Mouse (Mus musculus) forebrain, embryonic 12.5 days (tissue): ENCODE results near the gene Parp4. TPM values are rescaled to one million over a fixed set of nuclear protein-coding genes. Genes with fewer than 3 reads are reported as not detected.

Experiments
- ATAC-seq: fragments of 200-750 bp; cut with Nextera tagmentation; 2 replicates; pipeline ENCODE4 v1.8.0; 2017; ENCODE audit warnings: moderate TSS enrichment; ENCODE audit not compliant: low FRiP score
- H3K27ac ChIP-seq: fragments of 300-500 bp; sonication (generic); 2 replicates; pipeline ENCODE4 v1.5.1; 2016; ENCODE audit warnings: mild to moderate bottlenecking
- H3K27me3 ChIP-seq: fragments of 300-500 bp; sonication (generic); 2 replicates; pipeline ENCODE4 v1.6.1; 2016; ENCODE audit warnings: mild to moderate bottlenecking
- H3K36me3 ChIP-seq: fragments of 300-500 bp; sonication (generic); replicated peaks from 2 replicates; pipeline ENCODE4 v1.6.1; 2016; ENCODE audit warnings: mild to moderate bottlenecking
- H3K4me1 ChIP-seq: fragments of 300-500 bp; sonication (generic); 2 replicates; pipeline ENCODE4 v1.6.1; 2016
- H3K4me2 ChIP-seq: fragments of 300-500 bp; sonication (generic); 2 replicates; pipeline ENCODE4 v1.6.1; 2016; ENCODE audit warnings: mild to moderate bottlenecking, moderate library complexity
- H3K4me3 ChIP-seq: fragments of 300-500 bp; sonication (generic); replicated peaks from 2 replicates; pipeline ENCODE4 v1.5.1; 2016; ENCODE audit warnings: mild to moderate bottlenecking
- H3K9ac ChIP-seq: fragments of 300-500 bp; sonication (generic); 2 replicates; pipeline ENCODE4 v1.6.1; 2016; ENCODE audit warnings: mild to moderate bottlenecking
- H3K9me3 ChIP-seq: fragments of 300-500 bp; sonication (generic); 2 replicates; pipeline ENCODE4 v1.6.1; 2016
- WGBS: fragments of 180-500 bp; shearing (Covaris S2); methylation state at CpG from one replicate; pipeline ENCODE4 v1.1.7; 2016; 5-methylcytosine and 5-hydroxymethylcytosine counted together
- polyA plus RNA-seq: library from polyadenylated mRNA; unstranded; fragments of >200 nt; fragmentation: Nextera tagmentation; extraction: Ambion mirVana; gene quantifications from 2 replicates; pipeline ENCODE4 v1.2.1, GENCODE M21; 2016

Gene Parp4
- polyA plus RNA-seq, 1 experiment from 2014 or later, result 1.2 TPM

- Histone ChIP-seq H3K4me2 (no peak overlapping the region), H3K36me3 (no peaks in the 10 kb centered on the region), H3K9ac (no peak overlapping the region), H3K4me1 (no peaks in the 10 kb centered on the region), H3K4me3 (no peak overlapping the region), H3K27ac (no peak overlapping the region), H3K9me3 (no peaks in the 10 kb centered on the region), H3K27me3 (no peaks in the 10 kb centered on the region)
- 91% methylated on average over 4 of the region's 4 CpGs for WGBS
- no peak for ATAC-seq
Observed at GRCm38 (mm10) chr14:56626202-56626601, 50.8 kb downstream of the Parp4 start.

DNA sequence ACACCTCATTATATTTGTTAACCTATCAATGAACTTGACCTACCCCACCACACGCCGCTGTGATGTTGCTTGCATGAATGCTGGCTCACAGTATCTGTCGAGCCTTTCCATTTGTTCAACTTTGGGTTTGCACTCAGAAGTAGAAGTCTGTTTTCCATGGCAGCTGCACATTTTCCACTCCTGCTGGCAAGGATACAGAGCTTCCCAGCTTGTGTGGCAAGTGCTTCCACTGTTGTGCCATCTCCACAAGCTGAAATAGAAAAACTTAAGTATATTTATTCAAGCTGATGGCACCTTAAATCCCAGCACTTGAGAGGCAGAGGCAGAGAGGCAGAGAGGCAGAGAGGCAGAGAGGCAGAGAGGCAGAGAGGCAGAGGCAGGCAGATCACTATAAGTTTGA is 52.9 kb downstream of the Parp4 start:
- 96% methylated on average over 3 of the region's 3 CpGs for WGBS
- Histone ChIP-seq H3K9me3 (no peaks in the 10 kb centered on the region), H3K4me2 (no peak overlapping the region), H3K27ac (no peak overlapping the region), H3K27me3 (no peaks in the 10 kb centered on the region), H3K4me3 (no peak overlapping the region), H3K9ac (no peak overlapping the region), H3K4me1 (no peaks in the 10 kb centered on the region), H3K36me3 (no peaks in the 10 kb centered on the region)
- no peak for ATAC-seq

GRCm38 (mm10) chr14:56631109-56631508 is 55.7 kb downstream of the Parp4 start:
- no peaks in the 10 kb centered on the region for H3K4me1 ChIP-seq
- H3K36me3 ChIP-seq, result no peaks in the 10 kb centered on the region
- H3K27ac ChIP-seq, result no peak overlapping the region
- no peak overlapping the region for H3K4me3 ChIP-seq
- whole genome bisulfite sequencing, result 89% methylated on average over 2 of the region's 2 CpGs
- ATAC-seq, result no peak
- no peak overlapping the region for H3K4me2 ChIP-seq
- H3K9ac ChIP-seq, result no peak overlapping the region
- no peaks in the 10 kb centered on the region for H3K27me3 ChIP-seq
- no peaks in the 10 kb centered on the region for H3K9me3 ChIP-seq

DNA sequence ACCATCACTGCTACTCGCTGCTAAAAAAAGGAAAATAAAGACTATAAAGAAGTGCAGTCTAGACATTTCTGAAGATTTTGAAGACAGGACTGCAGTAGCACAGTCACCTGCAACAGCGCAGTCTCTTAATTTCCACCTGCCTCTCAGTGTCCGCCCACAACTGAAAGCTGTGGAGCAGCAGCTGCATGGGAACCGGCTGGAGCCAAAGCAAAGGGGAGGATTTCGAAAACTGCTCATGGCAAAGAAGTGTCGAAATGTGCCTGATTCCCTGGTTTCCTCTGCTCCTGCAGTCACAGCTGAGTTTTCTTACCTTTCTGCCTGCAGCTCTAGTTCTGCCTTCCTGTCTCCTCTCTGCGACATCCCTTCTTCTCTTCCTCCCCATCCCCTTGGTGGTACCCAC is 71.8 kb downstream of the Parp4 start:
- Histone ChIP-seq H3K36me3 (no peaks in the 10 kb centered on the region), H3K27me3 (no peaks in the 10 kb centered on the region), H3K27ac (no peak overlapping the region), H3K9ac (no peak overlapping the region), H3K4me2 (no peak overlapping the region), H3K4me3 (no peak overlapping the region), H3K4me1 (no peaks in the 10 kb centered on the region), H3K9me3 (no peaks in the 10 kb centered on the region)
- 66% methylated on average over 7 of the region's 7 CpGs for WGBS
- ATAC-seq, result no peak

GRCm38 (mm10) chr14:56649448-56649847 is 74.0 kb downstream of the Parp4 start:
- Histone ChIP-seq H3K4me1 (no peaks in the 10 kb centered on the region), H3K27ac (no peak overlapping the region), H3K36me3 (no peaks in the 10 kb centered on the region), H3K9me3 (0 out of 2 replicates have a peak, but pooled peaks cover 3% of the 10 kb centered on the region), H3K27me3 (no peaks in the 10 kb centered on the region), H3K4me2 (no peak overlapping the region), H3K4me3 (no peak overlapping the region), H3K9ac (no peak overlapping the region)
- ATAC-seq, result no peak

- H3K27me3 ChIP-seq, result no peaks in the 10 kb centered on the region
- WGBS, result 77% methylated on average over 5 of the region's 5 CpGs
- H3K4me1 ChIP-seq, result peaks cover 19% of the 10 kb centered on the region
- H3K36me3 ChIP-seq, result no peaks in the 10 kb centered on the region
- H3K27ac ChIP-seq, result no peak overlapping the region
- H3K4me3 ChIP-seq, result no peak overlapping the region
- no peaks in the 10 kb centered on the region for H3K9me3 ChIP-seq
- H3K4me2 ChIP-seq, result no peak overlapping the region
- no peak overlapping the region for H3K9ac ChIP-seq
- no peak for ATAC-seq
Observed at GRCm38 (mm10) chr14:56665651-56666050, 90.2 kb downstream of the Parp4 start.

DNA sequence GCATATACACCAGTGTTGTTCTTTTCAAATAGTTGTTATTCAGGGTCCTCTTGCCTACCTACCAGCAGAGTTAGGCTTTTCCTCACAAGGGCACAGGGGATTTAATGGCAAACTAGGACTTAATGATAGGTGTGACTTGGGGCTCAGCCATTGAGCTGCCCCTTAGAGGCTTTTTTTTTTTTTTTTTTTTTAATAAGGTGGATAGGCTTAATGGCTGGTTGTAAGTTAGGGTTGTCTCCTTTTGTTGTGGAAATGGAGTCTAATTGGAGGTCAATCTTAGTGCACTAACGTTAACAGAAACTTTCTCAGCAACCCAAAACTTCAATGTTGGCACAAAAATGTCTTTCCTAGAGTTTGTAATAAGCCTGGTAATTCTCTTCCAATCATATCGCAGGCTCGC is 91.5 kb downstream of the Parp4 start:
- H3K4me1 ChIP-seq, result peaks cover 25% of the 10 kb centered on the region
- no peak overlapping the region for H3K27ac ChIP-seq
- 70% methylated on average over 3 of the region's 3 CpGs for WGBS
- no peaks in the 10 kb centered on the region for H3K27me3 ChIP-seq
- no peak for ATAC-seq
- H3K9ac ChIP-seq, result no peak overlapping the region
- peak overlapping the region; percentile 65; the same call in 1 of the 2 replicates for H3K4me3 ChIP-seq
- H3K4me2 ChIP-seq, result peak overlapping the region; percentile 77
- no peaks in the 10 kb centered on the region for H3K9me3 ChIP-seq
- H3K36me3 ChIP-seq, result no peaks in the 10 kb centered on the region

DNA sequence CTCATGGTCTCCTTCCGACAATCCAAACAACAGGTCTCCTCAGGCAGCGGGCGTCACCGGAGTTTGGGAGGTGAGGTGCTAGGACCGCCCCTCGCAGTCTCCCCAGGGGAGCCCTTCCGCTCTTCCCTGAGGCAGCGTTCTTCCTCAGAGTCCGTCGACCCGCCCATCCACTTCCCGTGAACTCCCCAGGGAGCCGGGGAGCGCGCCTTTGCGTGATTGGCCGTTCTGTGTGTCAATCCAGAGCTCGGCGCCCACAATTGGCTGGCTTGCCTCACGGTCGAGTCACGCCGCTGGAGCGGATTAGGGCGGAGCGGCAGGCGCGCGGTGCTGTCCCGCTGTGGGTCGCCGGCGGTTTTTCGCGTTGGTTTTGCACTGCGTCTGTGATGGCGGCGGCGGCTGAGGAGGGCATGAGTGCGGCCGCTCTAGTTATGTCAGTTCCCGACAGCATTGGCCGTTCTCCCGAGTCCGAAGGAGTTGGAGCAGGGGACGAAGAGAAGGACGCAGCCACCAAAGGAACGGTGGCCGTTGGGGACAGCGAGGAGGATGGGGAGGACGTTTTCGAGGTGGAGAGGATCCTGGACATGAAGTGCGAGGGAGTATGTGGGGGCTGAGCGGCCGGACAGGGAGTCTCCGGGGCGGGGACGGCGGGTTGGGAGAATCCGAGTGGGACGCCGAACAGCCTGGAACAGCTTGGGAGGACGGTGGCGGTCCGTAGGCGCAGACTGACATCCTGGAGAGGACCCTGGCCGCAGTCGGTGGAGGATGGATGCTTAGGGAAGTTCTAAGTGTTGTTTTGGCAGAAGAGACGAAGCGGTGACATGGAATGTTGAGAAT is 92.8 kb downstream of the Parp4 start, which contains the start of gene Mphosph8:
TSS of gene Mphosph8 (plus strand) at position 280 of the 834 bp plus-strand sequence.
- peak; percentile 100 for ATAC-seq
- WGBS, result under 1% methylated on average over 70 of the region's 70 CpGs
- Histone ChIP-seq H3K9me3 (no peaks in the 10 kb centered on the region), H3K9ac (peak within 1 kb of the TSS; percentile 87), H3K36me3 (peaks cover 8% of the 10 kb centered on the region), H3K27ac (peak within 1 kb of the TSS; percentile 95), H3K4me2 (peak within 1 kb of the TSS; percentile 77), H3K4me1 (peaks cover 25% of the 10 kb centered on the region), H3K27me3 (no peaks in the 10 kb centered on the region), H3K4me3 (peak within 1 kb of the TSS; percentile 65)

- peak overlapping the region; percentile 77 for H3K4me2 ChIP-seq
- H3K27me3 ChIP-seq, result no peaks in the 10 kb centered on the region
- H3K9ac ChIP-seq, result peak overlapping the region; percentile 87
- peaks cover 25% of the 10 kb centered on the region for H3K4me1 ChIP-seq
- H3K27ac ChIP-seq, result peak overlapping the region; percentile 95; the same call in 1 of the 2 replicates
- H3K4me3 ChIP-seq, result peak overlapping the region; percentile 65
- peaks cover 11% of the 10 kb centered on the region for H3K36me3 ChIP-seq
- WGBS, result 10% methylated on average over 13 of the region's 13 CpGs
- no peaks in the 10 kb centered on the region for H3K9me3 ChIP-seq
- no peak for ATAC-seq
Observed at GRCm38 (mm10) chr14:56669046-56669620, 93.7 kb downstream of the Parp4 start.

- 91% methylated on average over 1 of the region's 1 CpGs for WGBS
- Histone ChIP-seq H3K9ac (no peak overlapping the region), H3K9me3 (no peaks in the 10 kb centered on the region), H3K36me3 (peaks cover 77% of the 10 kb centered on the region), H3K4me2 (no peak overlapping the region), H3K27ac (no peak overlapping the region), H3K4me1 (no peaks in the 10 kb centered on the region), H3K27me3 (no peaks in the 10 kb centered on the region), H3K4me3 (no peak overlapping the region)
- ATAC-seq, result no peak
Observed at GRCm38 (mm10) chr14:56685426-56685825, 110.0 kb downstream of the Parp4 start.

GRCm38 (mm10) chr14:56689116-56689515 is 113.7 kb downstream of the Parp4 start:
- no peak overlapping the region for H3K27ac ChIP-seq
- H3K4me1 ChIP-seq, result no peaks in the 10 kb centered on the region
- H3K27me3 ChIP-seq, result no peaks in the 10 kb centered on the region
- H3K4me2 ChIP-seq, result no peak overlapping the region
- H3K9me3 ChIP-seq, result no peaks in the 10 kb centered on the region
- no peak overlapping the region for H3K4me3 ChIP-seq
- WGBS, result 97% methylated on average over 1 of the region's 1 CpGs
- peaks cover 90% of the 10 kb centered on the region for H3K36me3 ChIP-seq
- no peak overlapping the region for H3K9ac ChIP-seq
- ATAC-seq, result no peak

DNA sequence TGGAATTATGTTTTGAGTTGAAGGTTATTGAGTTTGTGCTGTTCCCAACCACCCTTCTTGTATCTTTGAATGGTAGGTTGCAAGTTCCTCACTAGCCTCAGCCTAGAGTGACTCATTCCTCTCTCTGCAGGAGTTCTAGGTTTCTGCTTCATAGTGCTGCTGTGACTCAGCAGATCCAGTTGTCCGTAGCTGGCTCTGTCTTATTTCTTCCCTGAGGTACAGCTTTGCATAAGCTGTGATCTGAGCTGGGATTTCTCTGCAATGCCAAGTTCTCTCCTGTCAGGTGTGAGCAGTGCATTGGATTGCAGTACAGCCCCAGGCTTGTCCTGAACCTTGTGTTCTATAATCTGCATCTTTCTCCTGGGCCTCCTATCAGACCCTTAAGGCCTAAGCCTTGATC is 114.3 kb downstream of the Parp4 start:
- Histone ChIP-seq H3K4me2 (no peak overlapping the region), H3K36me3 (peaks cover 91% of the 10 kb centered on the region), H3K4me3 (no peak overlapping the region), H3K4me1 (no peaks in the 10 kb centered on the region), H3K27me3 (no peaks in the 10 kb centered on the region), H3K27ac (no peak overlapping the region), H3K9ac (no peak overlapping the region), H3K9me3 (no peaks in the 10 kb centered on the region)
- WGBS, result 82% methylated on average over 1 of the region's 1 CpGs
- ATAC-seq, result no peak

DNA sequence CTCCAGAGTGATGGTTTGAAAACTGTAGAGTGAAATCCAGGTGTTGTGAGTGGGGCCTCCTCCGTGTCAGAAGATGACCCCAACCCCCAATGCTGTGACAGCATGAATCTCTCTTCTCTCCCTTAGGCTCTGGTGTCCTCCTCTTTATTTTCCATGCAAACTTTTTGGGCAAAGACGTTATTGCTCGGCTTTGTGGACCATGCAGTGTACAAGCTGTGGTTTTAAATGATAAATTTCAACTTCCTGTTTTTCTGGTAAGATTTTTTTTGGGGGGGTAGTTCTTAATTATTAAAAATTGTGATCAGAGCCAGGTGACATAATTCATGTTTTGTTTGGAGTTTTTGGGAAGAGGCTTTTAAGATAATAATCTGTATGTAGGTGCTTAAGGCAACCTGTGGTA is 120.1 kb downstream of the Parp4 start:
- no peaks in the 10 kb centered on the region for H3K27me3 ChIP-seq
- H3K36me3 ChIP-seq, result peaks cover 97% of the 10 kb centered on the region
- no peak overlapping the region for H3K27ac ChIP-seq
- ATAC-seq, result no peak
- H3K4me1 ChIP-seq, result no peaks in the 10 kb centered on the region
- H3K9ac ChIP-seq, result no peak overlapping the region
- no peak overlapping the region for H3K4me3 ChIP-seq
- no peaks in the 10 kb centered on the region for H3K9me3 ChIP-seq
- WGBS, result 84% methylated on average over 3 of the region's 3 CpGs
- H3K4me2 ChIP-seq, result no peak overlapping the region
